Mouse (Mus musculus) CD4-positive helper T cell, adult 2 months (primary cell): ENCODE results near the gene Hvcn1.
"Not testable (repeated sequence)": the region's sequence is repeated elsewhere in the genome, so short reads cannot be mapped to it uniquely, and the experiment has no call there.

Experiments
- DNase-seq: peaks from one replicate; pipeline ENCODE4 v3.0.0-alpha.2; 2012; ENCODE audit warnings: low read depth, missing footprints, low spot score

Gene Hvcn1

DNA sequence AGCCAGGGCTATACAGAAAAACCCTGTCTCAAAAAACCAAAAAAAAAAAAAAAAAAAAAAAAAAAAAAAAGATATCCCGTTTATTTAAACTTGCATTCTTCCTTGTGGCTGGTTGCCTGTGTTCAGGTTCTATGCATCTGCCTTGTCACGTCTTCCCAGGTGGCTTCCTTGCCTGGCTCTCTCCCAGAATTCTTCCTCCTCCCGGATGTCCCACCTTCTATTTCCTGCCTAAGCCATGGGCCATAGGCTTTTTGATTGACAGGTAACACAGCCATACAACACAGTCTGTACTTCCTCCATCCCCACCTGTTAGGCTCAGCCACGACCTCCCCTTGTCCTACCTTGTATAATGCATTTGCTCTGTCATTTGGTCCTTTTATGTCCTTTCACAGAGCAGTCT is at the start of gene Hvcn1:
Gene Hvcn1, plus strand, starts transcription at position 330 of the 400 bp plus-strand sequence.
- DNase-seq = no peak

DNA sequence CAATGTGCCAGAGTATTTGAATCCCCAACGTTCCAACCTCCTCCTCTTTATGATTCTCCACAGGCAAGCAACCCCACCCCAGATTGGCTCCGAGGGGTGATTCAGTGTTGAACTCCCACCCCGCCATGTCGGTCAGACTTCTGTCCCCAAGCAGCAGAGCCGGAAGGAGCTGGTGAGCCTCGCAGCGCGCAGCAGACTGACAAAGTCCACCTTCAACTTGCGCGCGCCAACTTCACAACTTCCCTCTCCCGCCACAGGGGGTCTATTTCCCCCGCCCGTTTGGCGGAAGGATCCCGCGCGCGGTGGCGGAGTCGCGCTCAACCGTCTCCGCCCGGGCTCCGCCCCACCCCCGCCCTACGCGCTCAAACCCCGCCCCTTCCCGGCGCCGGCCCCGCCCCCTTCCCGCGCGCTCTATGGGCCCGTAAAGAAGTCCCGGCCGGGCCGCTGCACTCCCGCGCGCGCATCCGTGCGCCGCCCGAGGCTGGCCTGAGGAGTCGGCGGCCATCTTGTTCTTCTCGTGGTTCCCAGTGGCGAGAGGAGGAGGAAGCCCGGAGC is 48.7 kb upstream of the Hvcn1 start, which contains the start of gene Ppp1cc:
Gene Ppp1cc, plus strand, starts transcription at position 452 of the 555 bp plus-strand sequence.
- peak; percentile 96 for DNase-seq

DNA sequence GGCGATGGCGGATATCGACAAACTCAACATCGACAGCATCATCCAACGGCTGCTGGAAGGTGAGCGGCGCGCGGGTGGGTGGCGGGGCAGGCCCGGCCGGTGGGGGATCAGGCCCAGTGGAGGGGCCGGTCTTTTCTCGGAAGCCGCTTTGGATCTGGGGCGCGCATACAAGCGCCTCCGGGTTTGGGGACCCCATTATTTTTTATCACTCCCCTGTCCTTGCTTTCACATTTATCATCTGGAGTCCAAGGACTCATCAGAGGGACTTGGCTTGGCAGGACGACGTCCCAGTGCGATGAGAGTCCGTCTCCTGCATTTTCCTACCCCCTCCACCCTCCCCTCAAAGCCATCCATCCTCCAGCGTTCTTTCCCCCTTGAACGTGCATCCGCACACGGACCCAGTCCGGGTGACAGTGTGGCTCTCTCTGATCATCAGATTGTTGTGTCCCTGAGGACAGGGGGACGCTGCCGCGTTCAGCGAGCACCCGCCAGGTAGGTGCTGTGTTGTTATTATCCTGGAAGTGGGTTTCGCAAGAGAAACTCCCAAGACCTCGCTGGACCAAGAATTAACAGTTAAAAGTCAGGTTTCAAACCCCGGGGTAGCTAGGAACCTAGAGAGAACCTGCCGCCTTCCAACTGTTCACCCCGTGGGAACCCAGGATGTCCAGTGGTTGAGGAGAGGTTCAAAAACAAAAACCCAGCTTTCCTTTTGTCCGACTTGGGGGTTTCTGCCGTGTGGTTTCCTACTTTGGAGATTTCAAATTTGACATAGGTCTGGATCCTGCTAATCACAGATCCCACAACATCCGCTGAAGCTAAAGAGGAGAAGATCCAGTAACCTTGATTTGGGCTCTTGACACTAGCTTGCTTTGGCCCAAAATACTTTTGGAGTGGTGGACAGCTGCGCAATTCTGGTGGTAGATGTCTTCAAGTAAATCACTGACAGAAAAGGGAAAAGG is 47.8 kb upstream of the Hvcn1 start:
- peak; percentile 48 for DNase-seq

DNA sequence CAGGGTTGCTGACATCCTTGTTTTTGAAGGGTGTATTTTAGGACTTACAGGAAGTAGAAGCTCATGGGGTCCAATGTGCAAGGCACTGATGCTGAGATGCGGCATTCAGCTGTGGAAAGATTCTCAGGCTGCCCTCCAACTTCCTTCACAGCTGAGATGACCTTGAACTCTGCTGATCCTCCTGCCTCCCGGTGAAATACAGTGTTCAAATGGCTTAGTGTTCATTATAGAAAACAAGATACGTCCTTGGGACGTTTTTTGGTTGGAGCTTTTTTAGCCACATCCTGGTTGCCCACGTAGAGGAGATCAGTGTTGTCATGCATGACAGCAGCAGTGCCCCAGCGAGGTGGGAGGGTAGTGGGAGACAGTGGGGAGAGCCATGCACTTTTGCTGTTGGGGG is 43.4 kb upstream of the Hvcn1 start:
- DNase-seq = peak; percentile 69

DNA sequence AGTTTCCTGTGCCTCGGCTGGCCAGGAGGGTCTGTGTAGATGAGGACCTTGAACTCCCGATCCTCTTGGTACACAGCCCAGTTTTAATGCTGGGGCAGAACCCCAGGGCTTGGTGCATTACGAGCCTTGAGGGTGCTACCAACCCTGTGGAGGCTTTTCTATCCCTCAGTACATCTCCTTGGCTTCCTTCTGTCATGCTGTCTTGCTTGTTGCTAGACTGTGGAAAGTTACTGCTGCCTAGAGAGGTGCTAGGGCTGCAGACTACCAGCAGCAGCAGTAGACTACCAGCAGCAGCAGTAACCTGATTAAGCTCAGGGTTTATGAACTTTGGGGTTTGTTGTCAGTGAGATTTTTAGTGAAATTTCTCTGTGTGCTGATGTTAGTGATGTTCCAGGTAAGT is 42.6 kb upstream of the Hvcn1 start:
- DNase-seq = no peak

DNA sequence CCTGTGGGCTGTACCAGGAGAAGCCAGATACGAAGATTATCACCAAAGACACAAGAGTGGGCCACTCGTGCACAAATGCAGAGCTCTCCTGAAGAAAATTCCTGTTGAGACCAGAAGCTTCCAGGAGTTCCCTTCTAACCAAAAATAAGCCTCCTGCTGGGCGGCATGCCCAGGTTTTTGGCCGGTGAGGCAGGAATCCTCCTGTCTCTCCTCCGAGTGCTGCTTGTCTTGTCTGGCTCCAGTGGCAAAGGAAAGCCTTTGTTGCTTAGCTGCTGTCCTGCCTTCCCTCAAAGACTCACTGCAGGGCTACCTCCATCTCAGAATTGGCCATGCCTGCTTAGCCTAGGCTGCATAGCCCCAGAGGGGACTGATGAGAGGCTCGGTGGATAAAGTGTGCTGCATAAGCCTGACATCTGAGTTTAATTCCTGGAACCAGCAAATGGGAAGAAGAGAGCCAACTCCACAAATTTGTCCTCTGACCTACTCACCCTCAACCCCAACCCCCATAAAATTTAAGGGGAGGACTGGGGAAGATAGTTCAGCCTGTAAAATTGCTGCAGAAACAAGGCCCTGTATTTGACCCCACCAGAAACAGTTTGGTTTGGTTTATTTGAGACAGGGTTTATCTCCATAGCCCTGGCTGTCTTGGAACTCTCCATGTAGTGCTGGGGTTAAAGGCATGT is 41.2 kb upstream of the Hvcn1 start:
- no peak for DNase-seq

DNA sequence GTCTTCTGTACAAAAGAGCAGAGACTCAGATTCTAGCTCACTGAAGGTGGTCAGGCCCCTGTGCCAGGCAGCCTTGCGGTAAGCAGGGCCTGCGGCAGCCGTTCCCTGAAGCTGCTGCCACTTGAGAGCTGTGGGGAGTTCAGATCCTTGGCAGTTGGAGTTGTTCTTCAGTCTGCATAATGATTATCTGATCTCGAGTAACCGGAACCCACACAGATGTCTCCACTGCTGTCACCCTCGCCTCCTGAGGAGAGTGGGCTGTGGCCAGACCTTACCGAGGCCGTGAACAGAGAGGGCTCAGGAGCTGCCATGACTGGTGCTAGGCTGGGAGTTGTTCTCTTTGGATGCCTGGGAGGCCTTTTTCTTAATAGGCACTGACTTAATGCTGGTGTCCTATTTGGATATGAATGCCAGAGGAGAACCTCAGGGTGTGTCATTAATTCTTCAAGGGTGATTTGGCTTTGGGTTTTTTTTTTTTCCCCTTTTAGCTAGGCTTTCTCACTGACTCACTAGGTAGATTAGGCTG is 39.9 kb upstream of the Hvcn1 start:
- peak; percentile 24 for DNase-seq

DNA sequence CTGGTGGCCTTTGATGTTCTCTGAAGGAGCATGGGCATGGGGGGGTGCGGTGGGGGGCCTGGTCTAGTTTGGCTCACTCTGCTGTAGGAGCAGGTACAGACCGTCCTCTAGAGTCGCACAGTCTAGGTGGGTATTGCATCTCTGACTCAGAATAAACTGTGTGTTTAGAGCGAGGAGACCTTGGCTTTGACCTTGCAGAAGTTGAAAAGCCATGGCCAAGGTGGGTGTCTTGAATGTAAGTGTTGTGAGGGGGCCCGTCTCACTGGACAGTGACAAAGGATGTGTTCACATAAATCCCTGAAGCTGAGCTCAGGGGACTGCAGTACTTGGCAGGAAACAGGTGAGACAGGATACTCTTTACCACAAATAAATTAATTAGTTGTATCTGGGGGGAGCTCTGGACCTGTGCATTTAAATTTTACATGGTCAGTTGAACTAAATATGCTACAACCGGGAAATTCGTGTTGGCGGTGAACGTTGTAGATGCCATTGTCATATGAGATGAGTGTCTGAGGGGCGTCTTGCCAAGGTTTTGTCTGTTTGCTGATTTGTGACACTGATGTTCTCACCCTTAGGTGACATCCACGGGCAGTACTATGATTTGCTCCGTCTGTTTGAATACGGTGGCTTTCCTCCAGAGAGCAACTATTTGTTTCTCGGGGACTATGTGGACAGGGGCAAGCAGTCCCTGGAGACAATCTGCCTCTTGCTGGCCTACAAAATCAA is 38.1 kb upstream of the Hvcn1 start:
- DNase-seq = no peak

DNA sequence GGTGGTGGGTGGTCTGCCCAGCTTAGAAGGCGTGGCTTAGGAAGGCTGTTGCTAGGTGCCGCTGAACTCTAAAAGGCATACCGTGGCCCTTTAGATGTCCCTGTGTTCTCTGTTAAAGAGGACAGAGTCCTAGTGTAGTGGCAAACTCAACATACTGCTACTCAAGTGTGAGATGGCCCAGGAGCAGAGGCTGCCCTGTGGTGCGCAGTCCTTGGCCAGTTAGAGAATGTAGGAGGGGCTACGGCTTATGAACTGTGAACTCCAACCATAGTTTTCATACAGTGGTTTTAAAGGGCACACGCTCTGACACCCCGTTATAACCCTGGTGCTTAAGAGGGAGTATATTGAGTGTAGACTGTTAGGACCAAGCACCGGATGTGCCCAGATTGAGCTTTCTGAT is 35.5 kb upstream of the Hvcn1 start:
- no peak for DNase-seq

DNA sequence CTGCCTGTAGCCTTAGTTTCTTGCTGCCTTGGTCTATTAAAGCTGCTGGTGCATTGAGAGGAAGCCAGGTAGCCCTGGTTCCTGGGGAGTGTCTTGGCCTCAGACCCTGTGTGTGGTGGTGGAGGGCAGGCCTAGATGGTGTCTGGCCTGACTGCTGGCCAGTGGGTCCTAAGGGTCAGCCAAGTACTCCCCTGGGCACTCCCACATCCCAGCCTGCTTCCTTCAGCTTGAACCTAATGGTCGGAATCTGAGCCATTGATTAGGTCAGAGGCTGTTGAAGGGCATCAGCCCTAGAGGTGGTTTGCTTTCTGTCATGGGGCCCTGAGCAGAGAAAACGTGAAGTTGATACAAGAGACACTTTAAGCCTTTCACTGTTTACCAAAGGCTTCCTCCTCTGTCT is 31.2 kb upstream of the Hvcn1 start:
- DNase-seq = no peak

DNA sequence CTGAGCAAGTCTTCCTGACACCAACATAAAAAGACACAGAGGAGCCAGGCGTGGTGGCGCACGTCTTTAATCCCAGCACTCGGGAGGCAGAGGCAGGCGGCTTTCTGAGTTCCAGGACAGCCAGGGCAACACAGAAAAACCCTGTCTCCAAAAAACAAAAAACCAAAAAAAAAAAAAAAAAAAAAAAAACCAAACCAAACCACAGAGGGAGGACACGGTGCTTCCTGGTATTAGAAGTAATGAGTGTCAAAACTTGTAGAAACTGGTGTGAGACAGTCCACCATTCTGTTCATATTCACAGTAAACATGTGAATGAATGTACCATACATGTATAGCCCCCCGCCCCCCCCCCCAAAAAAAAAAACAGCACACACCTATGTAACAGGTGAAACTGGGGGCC is 30.6 kb upstream of the Hvcn1 start:
- no peak for DNase-seq

DNA sequence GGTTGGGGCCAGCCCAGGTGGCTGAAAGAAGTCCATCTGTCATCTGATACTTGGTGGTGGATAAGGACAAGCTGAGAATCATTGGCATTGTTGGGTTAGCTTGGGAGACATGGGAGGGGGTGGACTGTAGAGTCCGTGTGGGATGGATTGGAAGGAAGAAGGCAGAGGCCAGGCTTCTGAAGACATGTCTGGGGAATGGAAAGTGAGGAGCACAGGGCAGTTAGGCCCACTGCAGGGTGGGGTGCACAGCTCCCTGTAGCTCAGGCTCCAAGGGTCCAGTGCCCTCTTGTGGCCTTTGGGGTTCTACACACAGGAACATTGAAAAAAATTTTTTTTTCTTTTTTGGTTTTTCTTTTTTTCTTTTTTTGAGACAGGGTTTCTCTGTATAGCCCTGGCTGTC is 30.2 kb upstream of the Hvcn1 start:
- DNase-seq = peak; percentile 76

DNA sequence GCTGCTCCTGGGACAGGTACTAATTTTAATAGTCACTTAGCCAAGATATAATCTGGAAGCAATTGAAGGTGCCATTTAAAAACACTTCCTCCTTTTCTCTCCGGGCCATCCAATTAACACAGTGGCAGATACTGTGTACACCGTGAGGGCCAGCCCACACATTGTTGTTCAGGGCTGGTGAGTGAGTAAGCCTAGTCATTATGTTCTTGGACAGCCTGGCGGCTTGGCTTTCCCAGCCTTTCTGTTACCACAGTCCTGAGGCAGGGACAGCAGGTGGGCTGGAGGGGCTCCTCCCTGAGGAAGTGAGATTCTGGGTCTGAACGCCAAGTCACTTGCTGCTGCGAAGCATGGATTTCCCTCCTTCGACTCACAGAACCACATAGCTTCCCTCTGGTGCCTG is 26.9 kb upstream of the Hvcn1 start:
- DNase-seq = no peak

DNA sequence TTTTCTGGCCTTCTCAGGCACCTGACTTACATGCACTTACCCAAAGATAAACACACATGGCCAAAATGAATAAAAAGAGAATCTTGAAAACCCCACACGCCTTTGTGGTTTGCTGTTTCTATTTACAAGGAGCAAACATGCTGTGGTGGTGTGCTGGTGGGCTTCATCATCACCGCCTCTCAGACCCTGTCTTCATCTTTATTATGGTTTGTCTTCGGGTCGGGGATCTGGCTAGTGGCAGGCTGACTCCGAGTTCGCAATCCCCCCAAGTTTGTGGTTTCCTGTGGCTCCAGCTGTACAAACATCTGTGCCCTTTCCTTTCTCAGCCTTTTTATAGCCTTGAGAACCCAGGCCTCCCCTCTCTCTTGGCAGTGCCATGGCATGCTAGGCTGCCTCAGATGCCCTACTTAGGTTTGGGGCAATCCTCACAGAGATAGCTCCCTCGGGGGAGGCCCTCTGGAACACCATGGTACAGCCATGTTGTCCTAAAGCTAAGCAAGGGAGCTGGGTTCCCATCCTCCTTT is 22.3 kb upstream of the Hvcn1 start:
- DNase-seq = no peak

DNA sequence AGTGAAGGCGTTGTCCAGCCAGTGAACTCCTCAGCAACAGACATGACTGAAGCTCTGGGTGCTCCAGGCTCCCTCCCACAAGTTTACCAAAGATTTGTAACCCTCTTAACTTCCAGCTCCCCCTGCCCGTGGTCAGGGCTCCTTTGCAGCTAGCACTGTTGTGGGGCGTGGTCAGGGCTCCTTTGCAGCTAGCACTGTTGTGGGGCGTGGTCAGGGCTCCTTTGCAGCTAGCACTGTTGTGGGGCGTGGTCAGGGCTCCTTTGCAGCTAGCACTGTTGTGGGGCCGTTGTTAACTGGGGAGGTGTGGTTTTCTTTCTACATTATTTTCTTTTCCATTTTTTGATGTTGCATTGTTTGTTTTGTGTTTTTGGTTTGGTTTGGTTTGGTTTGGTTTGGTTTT is 21.7 kb upstream of the Hvcn1 start:
- not testable (repeated sequence) for DNase-seq

DNA sequence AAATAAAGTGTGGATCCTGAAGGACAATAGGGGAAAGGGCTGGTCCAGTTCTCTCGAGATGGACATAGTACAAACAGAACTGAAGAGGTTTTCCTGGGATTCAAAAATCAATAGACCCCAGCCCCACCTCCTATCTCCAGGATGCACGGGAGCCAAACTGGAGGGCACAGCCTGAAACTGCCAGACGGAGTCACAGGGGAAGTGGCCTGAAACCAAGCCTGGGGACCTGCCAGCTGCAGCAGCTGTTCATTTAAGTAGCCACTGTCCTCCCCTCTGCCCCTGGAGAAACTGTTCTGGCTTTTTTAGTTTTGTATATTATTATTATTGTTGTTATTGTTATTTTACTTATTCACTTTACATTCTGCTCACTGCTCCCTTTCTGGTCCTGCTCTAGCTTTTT is 17.5 kb upstream of the Hvcn1 start:
- no peak for DNase-seq

DNA sequence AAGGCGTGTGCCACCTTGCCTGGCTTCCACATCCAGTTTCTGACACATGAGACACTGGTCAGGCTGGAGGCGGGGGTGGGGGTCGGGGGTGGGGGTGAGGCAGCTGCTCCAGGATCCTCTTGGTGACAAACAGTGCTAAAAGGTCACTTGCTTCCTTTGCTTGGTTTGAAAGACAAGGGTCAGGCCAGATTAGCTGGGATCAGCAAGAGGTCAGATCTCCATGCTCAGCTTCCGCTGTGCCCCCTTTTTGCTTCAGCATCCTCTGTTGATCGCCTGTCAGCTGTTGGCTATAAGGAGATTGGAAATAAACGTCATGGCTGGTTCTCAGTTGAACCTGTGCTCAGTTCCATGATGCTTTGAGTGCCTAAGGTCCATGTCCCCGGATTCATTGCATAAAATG is 16.1 kb upstream of the Hvcn1 start:
- DNase-seq = no peak

DNA sequence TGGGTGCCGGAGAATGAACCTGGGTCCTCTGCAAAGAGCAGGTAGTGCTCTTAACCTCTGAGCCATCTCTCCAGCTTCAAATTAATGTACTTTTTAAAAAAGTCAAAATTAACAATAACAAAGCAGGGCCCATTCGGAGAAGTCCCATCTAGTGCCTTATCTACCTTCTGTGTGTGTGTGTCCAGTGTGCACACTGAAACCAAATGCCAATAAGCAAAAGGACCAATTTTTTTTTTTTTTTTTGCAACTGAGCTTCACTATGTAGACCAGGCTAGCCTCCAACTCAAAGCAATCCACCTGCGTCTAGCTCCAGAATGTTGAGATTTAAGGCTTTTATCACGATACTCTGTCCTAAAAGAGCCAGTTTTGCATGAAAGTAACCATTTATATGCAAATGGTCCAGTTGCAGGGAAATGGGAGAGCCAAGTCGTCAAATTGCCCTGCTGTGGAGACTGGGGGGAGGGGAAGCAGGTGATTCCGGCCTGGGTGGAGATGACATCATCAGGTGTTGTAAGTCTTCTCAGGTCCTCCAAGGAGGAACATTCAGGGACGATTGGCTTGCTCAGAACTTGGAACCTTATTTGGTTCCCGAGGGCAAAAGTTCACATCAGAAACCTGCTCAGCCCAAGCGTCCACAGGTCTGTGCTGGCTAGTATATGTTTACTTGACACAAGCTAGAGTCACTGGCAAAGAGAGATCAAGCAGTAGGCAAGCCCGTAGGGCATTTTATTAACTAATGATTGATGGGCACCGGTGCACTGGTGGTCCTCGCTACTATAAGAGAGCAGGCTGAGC is 15.1 kb upstream of the Hvcn1 start:
- no peak for DNase-seq

DNA sequence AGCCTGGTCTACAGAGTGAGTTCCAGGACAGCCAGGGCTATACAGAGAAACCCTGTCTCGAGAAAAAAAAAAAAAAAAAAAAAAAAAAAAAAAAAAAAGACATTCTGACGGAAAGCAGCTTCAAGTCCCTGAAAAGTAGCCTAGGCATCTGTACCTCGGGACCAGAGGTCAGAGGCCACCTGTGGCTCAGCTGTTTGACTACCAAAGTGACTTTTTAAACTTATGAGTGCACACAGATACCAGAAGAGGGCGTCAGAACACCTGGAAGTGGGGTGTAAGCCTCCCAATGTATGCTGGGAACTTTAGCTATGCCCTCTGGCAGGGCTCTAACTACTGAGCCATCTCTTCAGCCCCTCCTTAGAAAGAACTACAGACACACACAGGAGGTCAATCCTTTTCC is 14.3 kb upstream of the Hvcn1 start:
- peak; percentile 48 for DNase-seq

DNA sequence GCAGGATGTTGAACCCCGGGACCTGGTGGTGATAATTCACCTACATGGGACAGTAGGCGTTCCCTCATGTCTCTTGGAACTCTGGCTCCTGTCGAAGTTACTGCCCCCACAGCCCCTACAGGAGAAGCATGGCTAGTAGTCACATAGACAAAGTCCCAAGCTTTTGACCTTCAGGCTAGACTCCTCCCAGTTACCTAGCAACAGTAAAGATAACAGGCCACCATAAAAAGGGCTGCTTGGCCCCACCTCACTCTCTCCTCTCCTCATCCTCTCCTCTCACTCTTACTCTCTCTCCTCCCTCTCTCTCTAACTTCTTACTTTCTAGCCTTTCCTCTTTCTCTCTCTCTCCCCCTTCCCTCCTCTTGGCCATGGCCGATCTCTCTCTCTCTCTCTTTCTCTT is 5.7 kb upstream of the Hvcn1 start:
- no peak for DNase-seq

DNA sequence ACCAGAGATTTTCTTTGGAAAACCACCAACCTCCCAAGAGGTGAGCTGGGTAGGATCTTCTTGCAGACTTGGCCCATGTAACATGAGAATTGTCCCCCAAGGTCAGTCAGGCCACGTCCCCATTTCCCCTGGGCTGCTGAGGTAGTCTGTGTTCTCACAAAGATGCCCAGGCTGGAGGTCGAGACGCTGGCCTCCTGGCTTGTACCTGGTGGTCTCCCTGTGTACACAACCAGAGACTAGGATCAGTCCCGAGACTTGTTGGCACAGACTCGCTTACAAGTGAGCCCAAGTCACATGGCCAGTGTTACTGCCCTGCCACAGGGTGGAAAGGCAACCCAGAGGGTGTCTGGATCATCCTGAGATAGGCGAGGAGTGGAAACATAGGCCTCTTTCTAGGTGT is 4.7 kb upstream of the Hvcn1 start:
- no peak for DNase-seq
